Mouse (Mus musculus): Measurements from ENCODE around the gene Dynlt1b. TPM values are rescaled to one million over a fixed set of nuclear protein-coding genes. Genes with fewer than 3 reads are reported as not detected.
"Not testable (repeated sequence)": the region's sequence is repeated elsewhere in the genome, so short reads cannot be mapped to it uniquely, and the experiment has no call there.

Gene Dynlt1b
- total and polyA plus RNA-seq, 2 experiments from 2014 or later = 264 to 558 TPM

GRCm38 (mm10) chr17:6461083-6461595 is 31.2 kb downstream of the Dynlt1b start:
- H3K27ac ChIP-seq (ENCODE audit: low read depth); H3K4me2 ChIP-seq (ENCODE audit: low read depth, low read length); H3K4me1 ChIP-seq (ENCODE audit: control insufficient read depth, insufficient read depth); ATAC-seq (ENCODE audit: insufficient read depth, low read depth); H3K27me3 ChIP-seq (ENCODE audit: control insufficient read depth, insufficient read depth, low read length); H3K4me3 ChIP-seq (ENCODE audit: low read depth, low read length); H3K36me3 ChIP-seq (replicated peaks; ENCODE audit: control insufficient read depth, insufficient read depth, low read length); H3K9me3 ChIP-seq (replicated peaks; ENCODE audit: control insufficient read depth, low read length); DNase-seq (ENCODE audit: low spot score); H3K9ac ChIP-seq (replicated peaks; ENCODE audit: low read depth, low read length): not testable (repeated sequence)
- 90% methylated on average over 5 of the region's 5 CpGs for WGBS

DNA sequence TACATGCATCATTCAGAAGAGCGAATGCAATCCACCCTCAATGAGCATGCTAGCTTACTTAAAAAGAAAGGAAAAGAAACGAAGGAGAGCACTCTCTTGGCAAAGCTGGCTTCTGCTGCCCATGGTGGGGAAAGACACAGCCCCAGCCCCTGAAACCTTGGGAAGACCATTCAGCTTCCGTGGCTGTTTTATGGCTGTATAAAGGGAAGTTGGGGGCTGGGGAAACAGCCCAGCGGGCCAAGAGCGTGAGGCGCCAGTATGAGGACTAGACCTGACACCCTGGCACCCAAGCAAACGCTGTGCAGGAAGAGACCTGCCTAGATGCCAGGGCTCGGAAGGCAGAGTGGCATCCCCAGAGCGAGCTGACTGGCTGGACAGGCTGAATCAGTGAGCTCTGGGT is 35.8 kb downstream of the Dynlt1b start:
- not testable (repeated sequence) for H3K36me3 ChIP-seq (replicated peaks; ENCODE audit: control insufficient read depth, insufficient read depth, low read length); H3K9ac ChIP-seq (replicated peaks; ENCODE audit: low read depth, low read length); H3K27ac ChIP-seq (ENCODE audit: low read depth); H3K4me3 ChIP-seq (ENCODE audit: low read depth, low read length); H3K4me1 ChIP-seq (ENCODE audit: control insufficient read depth, insufficient read depth); DNase-seq (ENCODE audit: low spot score); H3K9me3 ChIP-seq (replicated peaks; ENCODE audit: control insufficient read depth, low read length); ATAC-seq (ENCODE audit: insufficient read depth, low read depth); H3K27me3 ChIP-seq (ENCODE audit: control insufficient read depth, insufficient read depth, low read length); H3K4me2 ChIP-seq (ENCODE audit: low read depth, low read length)
- 87% methylated on average over 9 of the region's 9 CpGs for WGBS

GRCm38 (mm10) chr17:6467638-6468461 is 37.9 kb downstream of the Dynlt1b start:
- H3K4me2 ChIP-seq (ENCODE audit: low read depth, low read length); H3K9ac ChIP-seq (replicated peaks; ENCODE audit: low read depth, low read length); H3K27ac ChIP-seq (ENCODE audit: low read depth); H3K4me1 ChIP-seq (ENCODE audit: control insufficient read depth, insufficient read depth); H3K27me3 ChIP-seq (ENCODE audit: control insufficient read depth, insufficient read depth, low read length); H3K36me3 ChIP-seq (replicated peaks; ENCODE audit: control insufficient read depth, insufficient read depth, low read length); H3K4me3 ChIP-seq (ENCODE audit: low read depth, low read length); H3K9me3 ChIP-seq (replicated peaks; ENCODE audit: control insufficient read depth, low read length): not testable (repeated sequence)
- DNase-seq (ENCODE audit: low spot score) = peak; percentile 17
- ATAC-seq (ENCODE audit: insufficient read depth, low read depth) = peak; percentile 79
- 32% methylated on average over 16 of the region's 18 CpGs for WGBS

GRCm38 (mm10) chr17:6470031-6470430 is 40.1 kb downstream of the Dynlt1b start:
- H3K9me3 ChIP-seq (replicated peaks; ENCODE audit: control insufficient read depth, low read length); H3K4me3 ChIP-seq (ENCODE audit: low read depth, low read length); H3K36me3 ChIP-seq (replicated peaks; ENCODE audit: control insufficient read depth, insufficient read depth, low read length); DNase-seq (ENCODE audit: low spot score); H3K4me2 ChIP-seq (ENCODE audit: low read depth, low read length); H3K27ac ChIP-seq (ENCODE audit: low read depth); ATAC-seq (ENCODE audit: insufficient read depth, low read depth); H3K27me3 ChIP-seq (ENCODE audit: control insufficient read depth, insufficient read depth, low read length); H3K9ac ChIP-seq (replicated peaks; ENCODE audit: low read depth, low read length): not testable (repeated sequence)
- peaks cover 10% of the 10 kb centered on the region; the same call in 1 of the 2 replicates for H3K4me1 ChIP-seq (ENCODE audit: control insufficient read depth, insufficient read depth)
- 76% methylated on average over 1 of the region's 3 CpGs for WGBS

GRCm38 (mm10) chr17:6470671-6471070 is 40.8 kb downstream of the Dynlt1b start:
- H3K9me3 ChIP-seq (replicated peaks; ENCODE audit: control insufficient read depth, low read length); H3K27ac ChIP-seq (ENCODE audit: low read depth); H3K4me3 ChIP-seq (ENCODE audit: low read depth, low read length); H3K9ac ChIP-seq (replicated peaks; ENCODE audit: low read depth, low read length); H3K36me3 ChIP-seq (replicated peaks; ENCODE audit: control insufficient read depth, insufficient read depth, low read length); DNase-seq (ENCODE audit: low spot score); H3K27me3 ChIP-seq (ENCODE audit: control insufficient read depth, insufficient read depth, low read length); H3K4me2 ChIP-seq (ENCODE audit: low read depth, low read length); ATAC-seq (ENCODE audit: insufficient read depth, low read depth): not testable (repeated sequence)
- peaks cover 10% of the 10 kb centered on the region; the same call in 1 of the 2 replicates for H3K4me1 ChIP-seq (ENCODE audit: control insufficient read depth, insufficient read depth)
- WGBS = 88% methylated on average over 6 of the region's 7 CpGs

DNA sequence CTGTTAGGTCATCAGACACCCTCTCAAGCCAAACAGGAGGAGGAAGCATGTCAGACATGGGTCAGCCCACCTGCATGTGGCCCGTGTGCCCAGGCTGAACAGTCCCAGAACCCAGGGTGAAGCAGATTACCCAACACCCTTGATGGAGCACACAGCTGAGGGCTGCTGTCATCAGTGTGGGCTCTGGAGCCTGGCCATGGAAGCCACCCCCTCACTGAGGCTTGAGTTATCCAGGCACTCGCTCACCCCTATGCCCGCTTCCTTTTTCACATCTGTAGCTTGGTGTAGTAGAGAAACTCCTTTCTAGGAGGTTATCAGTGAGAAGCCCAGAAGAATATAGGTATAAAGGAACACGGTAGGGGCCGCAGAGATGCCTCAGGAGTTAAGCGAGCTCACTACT is 45.4 kb downstream of the Dynlt1b start:
- DNase-seq (ENCODE audit: low spot score); ATAC-seq (ENCODE audit: insufficient read depth, low read depth); H3K4me2 ChIP-seq (ENCODE audit: low read depth, low read length); H3K27ac ChIP-seq (ENCODE audit: low read depth); H3K4me1 ChIP-seq (ENCODE audit: control insufficient read depth, insufficient read depth); H3K9ac ChIP-seq (replicated peaks; ENCODE audit: low read depth, low read length); H3K9me3 ChIP-seq (replicated peaks; ENCODE audit: control insufficient read depth, low read length); H3K36me3 ChIP-seq (replicated peaks; ENCODE audit: control insufficient read depth, insufficient read depth, low read length); H3K27me3 ChIP-seq (ENCODE audit: control insufficient read depth, insufficient read depth, low read length); H3K4me3 ChIP-seq (ENCODE audit: low read depth, low read length): not testable (repeated sequence)
- 88% methylated on average over 6 of the region's 6 CpGs for WGBS

DNA sequence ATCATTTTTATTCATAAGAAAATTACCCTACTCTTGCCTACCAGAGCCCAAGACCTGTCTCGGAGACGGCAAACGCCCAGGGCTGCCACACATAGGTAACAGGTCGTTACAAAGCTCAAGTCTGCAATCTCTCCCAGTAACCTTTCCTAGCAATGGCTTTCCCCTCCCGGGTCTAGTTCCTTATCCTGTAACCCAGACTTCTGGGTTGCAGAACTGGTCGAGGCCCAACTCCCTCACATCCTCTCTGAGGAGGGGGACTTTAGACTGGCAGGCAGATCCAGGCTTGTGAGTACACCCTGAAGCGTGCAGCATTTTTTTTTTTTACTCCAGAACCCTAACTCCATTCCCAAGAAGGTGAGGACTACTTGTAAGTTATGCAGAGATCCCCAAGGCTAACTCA is 46.0 kb downstream of the Dynlt1b start:
- peak overlapping the region; percentile 72 for H3K4me2 ChIP-seq (ENCODE audit: low read depth, low read length)
- 60% methylated on average over 7 of the region's 7 CpGs for WGBS

DNA sequence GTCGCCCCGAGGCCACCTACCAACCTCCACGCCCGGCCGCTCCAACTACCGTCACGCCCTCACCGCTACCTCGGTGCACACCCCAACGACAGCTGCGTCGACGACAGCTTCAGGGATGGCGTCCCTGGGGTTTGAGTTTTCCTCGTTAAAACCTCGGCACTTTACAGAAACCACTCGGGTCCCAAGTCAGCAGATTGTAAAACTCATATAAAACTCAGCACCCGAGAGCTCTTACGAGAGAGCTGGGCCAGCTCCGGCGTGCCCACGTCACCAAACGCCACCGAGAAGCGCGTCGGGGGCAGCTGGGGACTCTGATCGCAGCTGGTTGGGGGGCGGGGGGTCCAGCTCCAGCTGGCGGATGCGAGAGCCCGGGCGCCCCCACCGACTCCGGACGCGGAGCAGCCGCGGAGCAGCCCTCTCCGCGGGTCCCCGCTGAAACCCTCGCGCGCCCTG is 46.6 kb downstream of the Dynlt1b start:
- DNase-seq (ENCODE audit: low spot score) (peak; percentile 58), ATAC-seq (ENCODE audit: insufficient read depth, low read depth) (peak; percentile 73)
- under 1% methylated on average over 45 of the region's 45 CpGs for WGBS
- H3K27me3 ChIP-seq (ENCODE audit: control insufficient read depth, insufficient read depth, low read length); H3K36me3 ChIP-seq (replicated peaks; ENCODE audit: control insufficient read depth, insufficient read depth, low read length); H3K4me1 ChIP-seq (ENCODE audit: control insufficient read depth, insufficient read depth); H3K9me3 ChIP-seq (replicated peaks; ENCODE audit: control insufficient read depth, low read length): not testable (repeated sequence)
- Histone ChIP-seq H3K4me2 (ENCODE audit: low read depth, low read length) (peak overlapping the region; percentile 72), H3K4me3 (ENCODE audit: low read depth, low read length) (peak overlapping the region; percentile 79), H3K27ac (ENCODE audit: low read depth) (peak overlapping the region; percentile 65), H3K9ac (replicated peaks; ENCODE audit: low read depth, low read length) (peak overlapping the region; percentile 80)

More for the DNA sequence above, 46.0 kb downstream of the Dynlt1b start:
- H3K4me3 ChIP-seq (ENCODE audit: low read depth, low read length) = peak overlapping the region; percentile 79
- not testable (repeated sequence) for ATAC-seq (ENCODE audit: insufficient read depth, low read depth); H3K4me1 ChIP-seq (ENCODE audit: control insufficient read depth, insufficient read depth); H3K27ac ChIP-seq (ENCODE audit: low read depth); H3K27me3 ChIP-seq (ENCODE audit: control insufficient read depth, insufficient read depth, low read length); DNase-seq (ENCODE audit: low spot score); H3K9ac ChIP-seq (replicated peaks; ENCODE audit: low read depth, low read length); H3K36me3 ChIP-seq (replicated peaks; ENCODE audit: control insufficient read depth, insufficient read depth, low read length); H3K9me3 ChIP-seq (replicated peaks; ENCODE audit: control insufficient read depth, low read length)
